Mouse (Mus musculus) megakaryocyte-erythroid progenitor cell, adult 5-6 weeks (primary cell): ENCODE data around the gene Zg16. TPM values are rescaled to one million over a fixed set of nuclear protein-coding genes. Genes with fewer than 3 reads are reported as not detected.

Experiments used
- ATAC-seq: replicated peaks from 2 replicates; pipeline ENCODE4 v1.8.0; 2016; ENCODE audit warnings: mild to moderate bottlenecking, inconsistent platforms; ENCODE audit not compliant: severe bottlenecking, poor library complexity, low FRiP score, low TSS enrichment
- total RNA-seq, 2 experiments: library from RNA; stranded (forward) in 1 of 2; stranded (reverse) in 1 of 2; fragments of 200-1000, 215-1000 nt in 1 of 2; fragments of >200 nt in 1 of 2; fragmentation: Nextera tagmentation in 1 of 2; gene quantifications; 2 replicates each; pipeline ENCODE4 v1.2.3; 2014 to 2017

Zg16 gene
- total RNA-seq, 2 experiments from 2014 or later = 27.8 to 61.9 TPM

DNA sequence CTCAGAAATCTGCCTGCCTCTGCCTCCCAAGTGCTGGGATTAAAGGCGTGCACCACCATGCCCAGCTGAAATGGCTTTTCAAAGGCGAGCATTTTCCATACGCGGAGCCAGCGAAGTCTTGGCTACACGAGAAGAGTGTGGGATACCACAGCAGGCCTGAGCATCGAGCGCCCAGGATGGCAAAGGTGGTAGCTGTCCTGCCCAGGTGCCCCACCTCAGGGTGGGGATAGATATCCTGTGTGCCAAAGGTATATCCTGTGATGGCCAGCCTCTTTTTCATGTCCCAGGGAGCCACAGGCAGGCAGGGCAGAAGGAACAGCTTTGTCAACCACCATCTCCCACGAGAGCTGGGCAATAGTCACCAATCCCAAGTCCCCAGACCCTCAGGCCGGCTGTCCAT is 74.3 kb downstream of the Zg16 start:
- ATAC-seq = no peak

DNA sequence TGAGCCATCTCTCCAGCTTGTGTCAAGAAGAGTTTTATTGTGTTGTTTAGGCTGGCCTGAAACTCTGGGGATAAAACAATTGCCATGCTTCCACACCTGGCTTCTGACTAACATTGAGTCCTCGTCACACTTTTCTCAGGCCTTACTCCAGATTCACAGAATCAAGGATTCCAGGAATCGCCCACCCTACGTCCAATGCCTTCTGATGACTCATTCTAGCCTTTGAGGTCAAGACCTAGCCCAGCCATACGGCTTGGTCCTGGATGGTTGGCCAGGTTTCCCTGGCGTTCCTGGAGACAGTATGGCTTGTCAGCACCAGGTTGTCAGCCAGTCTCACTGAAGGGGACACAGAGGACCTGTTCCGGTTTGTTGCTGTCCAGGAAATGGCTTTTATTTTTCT is 74.8 kb downstream of the Zg16 start:
- ATAC-seq = no peak

DNA sequence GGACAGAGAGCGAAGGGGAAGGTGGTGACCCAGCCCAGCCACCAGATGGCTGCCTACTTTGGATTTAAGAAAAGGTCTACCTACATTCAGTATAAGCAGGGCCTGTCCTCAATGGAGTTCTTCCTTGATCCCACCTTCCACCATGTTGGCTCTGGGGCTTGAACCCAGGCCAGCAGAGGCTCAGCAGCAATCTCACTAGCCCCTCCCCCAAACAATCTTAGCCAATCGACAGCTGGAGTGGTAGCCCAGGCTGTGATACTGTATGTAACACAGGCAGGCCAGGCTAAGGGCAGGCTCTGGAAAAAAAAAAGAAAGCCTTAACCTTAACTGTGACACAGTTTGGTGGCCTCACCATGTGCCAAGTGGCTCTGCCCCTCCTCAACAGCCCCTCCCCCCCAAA is 75.4 kb downstream of the Zg16 start:
- no peak for ATAC-seq

DNA sequence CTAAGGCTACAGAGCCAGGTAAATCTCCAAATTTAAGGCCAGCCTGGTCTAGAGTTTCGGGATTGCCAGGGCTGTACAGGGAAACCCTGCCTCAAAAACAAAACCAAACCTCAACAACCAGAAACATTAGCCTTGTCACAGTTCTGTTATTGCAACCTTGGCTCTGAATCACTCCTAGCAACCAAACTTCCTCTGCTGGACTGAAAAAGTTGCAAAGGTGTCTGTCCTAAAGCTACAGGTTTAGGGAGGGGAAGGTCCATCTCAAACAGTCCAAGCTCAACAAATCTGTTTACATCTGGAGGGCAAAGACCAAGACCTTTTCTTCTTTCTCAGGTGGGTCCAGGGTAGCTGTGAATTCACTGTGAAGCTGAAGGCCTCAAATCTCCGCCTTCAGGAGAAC is 76.1 kb downstream of the Zg16 start:
- ATAC-seq = no peak

DNA sequence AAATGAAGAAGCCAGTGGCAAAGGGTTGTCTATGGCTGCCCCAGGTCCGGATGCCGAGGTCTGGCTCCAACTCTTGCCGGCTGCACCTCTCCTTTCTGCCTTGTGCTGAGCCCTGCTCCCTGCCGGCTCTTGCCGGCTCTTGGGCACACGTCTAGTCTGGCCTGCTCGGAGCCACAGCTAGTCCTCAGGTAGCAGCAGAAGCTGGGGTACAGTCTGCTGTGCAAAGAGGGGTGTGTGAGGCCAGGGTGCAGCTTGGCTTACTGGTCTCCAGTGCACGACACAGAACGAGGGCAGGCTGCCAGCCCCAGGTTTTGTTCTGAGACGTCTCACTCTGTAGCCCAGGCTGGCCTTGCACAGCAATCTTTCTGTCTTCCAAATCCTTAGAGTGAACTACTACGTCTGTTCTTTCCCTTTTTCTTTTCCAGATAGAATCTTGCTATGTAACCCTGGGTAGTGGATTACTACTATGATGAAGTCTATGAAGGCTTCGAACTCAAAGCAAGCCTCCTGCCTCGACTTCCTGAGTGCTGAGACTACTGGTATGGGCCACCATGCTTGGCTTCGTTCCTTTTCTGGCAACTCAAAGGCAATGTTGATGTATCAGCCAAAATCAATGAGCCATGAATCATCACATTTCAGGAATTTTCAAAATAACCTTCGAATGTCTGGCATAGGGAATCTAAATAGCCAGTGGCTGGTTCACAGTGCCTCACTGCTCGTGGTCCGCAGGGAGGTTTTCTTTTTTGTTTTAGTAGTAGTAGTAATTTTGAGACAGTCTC is 77.6 kb downstream of the Zg16 start:
- no peak for ATAC-seq

DNA sequence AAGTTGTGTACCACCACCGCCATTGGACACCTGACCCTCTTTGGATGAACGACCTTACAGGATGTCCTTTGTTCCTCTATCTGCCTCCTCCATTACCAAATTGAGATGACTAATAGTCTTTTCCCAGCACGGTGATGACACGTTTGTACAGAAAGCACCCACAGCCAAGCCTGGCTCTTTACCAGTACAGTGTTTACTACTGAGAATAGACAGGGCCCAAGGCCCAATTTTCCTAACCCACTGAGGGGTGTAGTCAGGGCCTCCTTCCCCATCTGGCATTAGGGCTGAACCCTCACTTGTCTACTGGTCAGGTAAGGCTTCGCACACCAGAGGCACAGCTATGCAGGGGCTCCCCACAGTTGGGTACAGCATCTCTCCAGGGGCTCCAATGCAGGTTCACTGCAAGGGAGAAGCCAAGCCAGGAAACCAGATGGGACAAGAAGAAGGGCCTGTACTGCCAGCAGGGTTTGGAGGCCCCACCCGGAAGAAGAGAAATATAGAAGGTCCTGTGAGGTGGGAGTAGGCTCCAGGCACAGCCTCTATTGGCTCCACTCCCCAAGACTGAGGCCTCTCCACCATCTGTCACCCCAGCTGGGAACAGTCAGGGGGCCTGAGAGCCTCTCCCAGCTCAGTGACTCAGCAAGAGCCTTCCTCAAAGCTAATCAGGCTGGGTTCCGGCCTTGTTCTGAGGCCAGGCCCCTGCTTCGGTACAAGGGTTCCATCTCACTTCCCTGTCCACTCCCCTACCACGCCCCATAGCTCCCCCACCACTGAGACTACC is 78.7 kb downstream of the Zg16 start:
- peak; percentile 82 for ATAC-seq

DNA sequence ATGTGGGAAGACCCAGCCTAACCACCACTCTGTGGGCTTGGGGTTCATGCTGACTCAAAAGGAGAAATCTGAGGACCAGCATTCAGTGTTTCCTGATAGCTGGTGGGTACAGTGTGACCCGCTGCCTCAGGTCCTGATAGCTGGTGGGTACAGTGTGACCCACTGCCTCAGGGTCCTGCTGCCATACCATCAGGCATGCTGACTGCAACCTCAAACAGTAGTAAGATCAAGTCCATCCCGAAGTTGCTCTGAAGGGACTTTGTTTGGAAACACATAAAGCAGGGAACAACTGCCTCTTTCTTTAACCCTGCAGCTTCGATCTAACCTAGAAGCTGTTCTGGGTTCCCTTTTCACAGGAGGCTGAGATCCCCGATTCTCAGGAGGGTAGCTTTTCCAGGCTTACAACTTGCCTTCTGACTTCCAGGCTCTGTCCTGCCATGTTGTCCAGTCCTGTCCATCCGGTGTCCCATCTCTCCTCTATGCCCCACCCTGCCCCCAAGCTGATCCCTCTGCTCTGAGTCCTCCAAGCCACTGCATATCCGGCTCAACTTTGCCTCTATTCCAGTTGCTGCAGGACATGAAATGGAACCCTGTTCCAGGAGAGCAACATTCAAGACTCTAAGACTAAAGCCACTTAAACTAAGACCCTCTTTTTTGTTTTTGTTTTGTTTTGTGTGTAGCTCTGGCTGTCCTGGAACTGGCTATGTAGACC is 79.7 kb downstream of the Zg16 start:
- ATAC-seq = no peak

DNA sequence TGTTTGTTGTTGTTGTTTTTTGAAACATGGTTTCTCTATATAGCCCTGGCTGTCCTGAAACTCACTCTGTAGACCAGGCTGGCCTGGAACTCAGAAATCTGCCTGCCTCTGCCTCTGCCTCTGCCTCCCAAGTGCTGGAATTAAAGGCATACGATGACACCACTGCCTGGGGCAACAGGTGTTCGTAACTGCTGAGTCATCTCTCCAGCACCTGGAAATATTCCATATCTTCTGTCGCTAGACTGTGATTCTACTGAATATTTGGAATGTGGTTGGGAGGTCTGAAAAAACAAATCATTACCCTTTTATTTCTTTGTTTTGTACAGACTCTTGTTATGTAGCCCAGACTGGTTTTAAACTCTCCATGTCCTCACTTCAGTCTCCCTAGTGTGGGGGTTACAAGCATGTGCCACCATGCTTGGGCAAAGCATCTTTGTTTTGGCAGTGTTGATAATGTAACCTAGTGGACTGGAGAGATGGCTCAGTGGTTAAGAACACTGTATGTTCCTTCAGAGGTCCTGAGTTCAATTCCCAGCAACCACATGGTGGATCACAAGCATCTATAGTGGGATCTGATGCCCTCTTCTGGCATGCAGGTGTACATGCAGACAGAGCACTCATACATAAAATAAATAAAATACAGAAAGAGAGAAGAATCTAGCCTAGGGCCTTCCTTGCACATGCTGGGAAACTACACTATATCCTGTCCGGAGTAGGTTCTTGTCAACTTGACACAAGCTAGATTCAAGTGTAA is 82.8 kb downstream of the Zg16 start:
- ATAC-seq = no peak

DNA sequence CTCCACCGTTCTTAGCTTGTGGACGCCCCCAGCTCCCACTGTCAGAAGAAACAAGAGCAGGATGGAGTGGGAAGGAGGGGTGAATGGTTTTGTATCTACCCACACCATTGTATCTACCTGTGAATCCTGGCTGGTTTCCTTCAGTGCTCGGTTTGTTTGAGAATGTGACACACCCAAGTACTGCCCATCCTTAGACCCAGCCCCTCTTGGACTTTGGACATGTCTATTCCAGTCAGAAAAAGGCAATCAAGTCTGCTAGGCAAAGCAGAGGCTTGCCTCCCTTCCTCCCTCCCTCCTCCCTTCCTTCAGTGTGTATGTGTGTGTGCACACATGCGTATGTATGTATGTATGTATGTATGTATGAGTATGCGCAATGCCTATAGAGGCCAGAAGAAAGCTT is 83.5 kb downstream of the Zg16 start:
- ATAC-seq = no peak

Other genes with a start within 250 kb of the Zg16 start
- gene Doc2a, start 239.9 kb downstream of the Zg16 start, total RNA-seq (2014; fragmentation: Nextera tagmentation) = not detected in 2 replicates
- gene Doc2a, start 239.9 kb downstream of the Zg16 start, total RNA-seq (2017) = not detected in 2 replicates
- 51.6 and 123 TPM in 2 replicates for gene Hirip3, start 225.4 kb downstream of the Zg16 start, total RNA-seq (2014; fragmentation: Nextera tagmentation)
- 327 and 333 TPM in 2 replicates for gene Hirip3, start 225.4 kb downstream of the Zg16 start, total RNA-seq (2017)
- 124 and 132 TPM in 2 replicates for gene Ino80e, start 225.0 kb downstream of the Zg16 start, total RNA-seq (2014; fragmentation: Nextera tagmentation)
- gene Ino80e, start 225.0 kb downstream of the Zg16 start, total RNA-seq (2017) = 29.4 and 45.6 TPM in 2 replicates
- gene Taok2, start 202.6 kb downstream of the Zg16 start, total RNA-seq (2014; fragmentation: Nextera tagmentation) = 36.1 and 44.2 TPM in 2 replicates
- 22.1 and 25.1 TPM in 2 replicates for gene Taok2, start 202.6 kb downstream of the Zg16 start, total RNA-seq (2017)
- 22.0 and 27.2 TPM in 2 replicates for gene Tmem219, start 164.4 kb downstream of the Zg16 start, total RNA-seq (2014; fragmentation: Nextera tagmentation)
- 9.2 and 17.9 TPM in 2 replicates for gene Tmem219, start 164.4 kb downstream of the Zg16 start, total RNA-seq (2017)
- gene Kctd13, start 158.4 kb downstream of the Zg16 start, total RNA-seq (2014; fragmentation: Nextera tagmentation) = 14.0 and 18.6 TPM in 2 replicates
- 9.0 and 22.1 TPM in 2 replicates for gene Kctd13, start 158.4 kb downstream of the Zg16 start, total RNA-seq (2017)
- not detected in 2 replicates for gene Asphd1, start 137.7 kb downstream of the Zg16 start, total RNA-seq (2014; fragmentation: Nextera tagmentation)
- not detected in 2 replicates for gene Asphd1, start 137.7 kb downstream of the Zg16 start, total RNA-seq (2017)
- 3.2 and 4.4 TPM in 2 replicates for gene Sez6l2, start 136.8 kb downstream of the Zg16 start, total RNA-seq (2014; fragmentation: Nextera tagmentation)
- 0.76 TPM in 1 of 2 replicates, not detected in the other for gene Sez6l2, start 136.8 kb downstream of the Zg16 start, total RNA-seq (2017)
- gene Cdipt, start 111.4 kb downstream of the Zg16 start, total RNA-seq (2014; fragmentation: Nextera tagmentation) = 61.3 and 70.2 TPM in 2 replicates
- 31.8 and 49.8 TPM in 2 replicates for gene Cdipt, start 111.4 kb downstream of the Zg16 start, total RNA-seq (2017)
- not detected in 2 replicates for gene Cdiptos, start 111.2 kb downstream of the Zg16 start, total RNA-seq (2014; fragmentation: Nextera tagmentation)
- 0.23 TPM in 1 of 2 replicates, not detected in the other for gene Cdiptos, start 111.2 kb downstream of the Zg16 start, total RNA-seq (2017)
- 5.6 and 7.9 TPM in 2 replicates for gene Mvp, start 72.7 kb downstream of the Zg16 start, total RNA-seq (2014; fragmentation: Nextera tagmentation)
- 13.5 and 19.7 TPM in 2 replicates for gene Mvp, start 72.7 kb downstream of the Zg16 start, total RNA-seq (2017)
- gene Pagr1b, start 70.8 kb downstream of the Zg16 start, total RNA-seq (2014; fragmentation: Nextera tagmentation) = 0.66 TPM in 1 of 2 replicates, not detected in the other
- gene Pagr1b, start 70.8 kb downstream of the Zg16 start, total RNA-seq (2017) = 4.5 and 8.7 TPM in 2 replicates
- gene Pagr1a, start 70.0 kb downstream of the Zg16 start, total RNA-seq (2014; fragmentation: Nextera tagmentation) = 62.5 and 66.9 TPM in 2 replicates
- gene Pagr1a, start 70.0 kb downstream of the Zg16 start, total RNA-seq (2017) = 24.5 TPM in 1 of 2 replicates, not detected in the other
- 0.47 and 3.3 TPM in 2 replicates for gene Gm42742, start 66.2 kb downstream of the Zg16 start, total RNA-seq (2014; fragmentation: Nextera tagmentation)
- gene Gm42742, start 66.2 kb downstream of the Zg16 start, total RNA-seq (2017) = 22.6 TPM in 1 of 2 replicates, not detected in the other
- 0.74 and 2.0 TPM in 2 replicates for gene Prrt2, start 66.1 kb downstream of the Zg16 start, total RNA-seq (2014; fragmentation: Nextera tagmentation)
- gene Prrt2, start 66.1 kb downstream of the Zg16 start, total RNA-seq (2017) = 0.80 and 2.3 TPM in 2 replicates
- 256 and 270 TPM in 2 replicates for gene Maz, start 60.3 kb downstream of the Zg16 start, total RNA-seq (2014; fragmentation: Nextera tagmentation)
- 54.2 and 70.0 TPM in 2 replicates for gene Maz, start 60.3 kb downstream of the Zg16 start, total RNA-seq (2017)
- gene Kif22, start 44.9 kb downstream of the Zg16 start, total RNA-seq (2014; fragmentation: Nextera tagmentation) = 68.1 and 120 TPM in 2 replicates
- gene Kif22, start 44.9 kb downstream of the Zg16 start, total RNA-seq (2017) = 56.1 and 67.7 TPM in 2 replicates
- 17.6 and 18.5 TPM in 2 replicates for gene AI467606, start 4.0 kb upstream of the Zg16 start, total RNA-seq (2014; fragmentation: Nextera tagmentation)
- gene AI467606, start 4.0 kb upstream of the Zg16 start, total RNA-seq (2017) = 14.2 and 17.9 TPM in 2 replicates
- gene Qprt, start 34.9 kb upstream of the Zg16 start, total RNA-seq (2014; fragmentation: Nextera tagmentation) = 4.4 and 8.2 TPM in 2 replicates
- gene Qprt, start 34.9 kb upstream of the Zg16 start, total RNA-seq (2017) = 1.7 and 5.3 TPM in 2 replicates
- gene Spn, start 50.5 kb upstream of the Zg16 start, total RNA-seq (2014; fragmentation: Nextera tagmentation) = 134 and 142 TPM in 2 replicates
- gene Spn, start 50.5 kb upstream of the Zg16 start, total RNA-seq (2017) = 294 and 351 TPM in 2 replicates
- 49.6 and 54.8 TPM in 2 replicates for gene Cd2bp2, start 108.7 kb upstream of the Zg16 start, total RNA-seq (2014; fragmentation: Nextera tagmentation)
- 51.8 and 63.3 TPM in 2 replicates for gene Cd2bp2, start 108.7 kb upstream of the Zg16 start, total RNA-seq (2017)
- gene Tbc1d10b, start 121.1 kb upstream of the Zg16 start, total RNA-seq (2014; fragmentation: Nextera tagmentation) = 25.5 and 35.8 TPM in 2 replicates
- gene Tbc1d10b, start 121.1 kb upstream of the Zg16 start, total RNA-seq (2017) = 23.9 and 41.0 TPM in 2 replicates
- gene Mylpf, start 121.6 kb upstream of the Zg16 start, total RNA-seq (2014; fragmentation: Nextera tagmentation) = 36.1 and 48.6 TPM in 2 replicates
- 22.2 and 30.8 TPM in 2 replicates for gene Mylpf, start 121.6 kb upstream of the Zg16 start, total RNA-seq (2017)
- gene Zfp553, start 145.7 kb upstream of the Zg16 start, total RNA-seq (2014; fragmentation: Nextera tagmentation) = 17.0 and 18.3 TPM in 2 replicates
- gene Zfp553, start 145.7 kb upstream of the Zg16 start, total RNA-seq (2017) = 22.7 and 31.7 TPM in 2 replicates
- gene Sept1, start 145.8 kb upstream of the Zg16 start, total RNA-seq (2014; fragmentation: Nextera tagmentation) = 41.3 and 47.7 TPM in 2 replicates
- gene Sept1, start 145.8 kb upstream of the Zg16 start, total RNA-seq (2017) = 24.8 and 25.5 TPM in 2 replicates
- 15.1 and 16.6 TPM in 2 replicates for gene Zfp771, start 156.9 kb upstream of the Zg16 start, total RNA-seq (2014; fragmentation: Nextera tagmentation)
- 13.6 and 14.1 TPM in 2 replicates for gene Zfp771, start 156.9 kb upstream of the Zg16 start, total RNA-seq (2017)
- gene Dctpp1, start 173.4 kb upstream of the Zg16 start, total RNA-seq (2014; fragmentation: Nextera tagmentation) = 61.0 and 138 TPM in 2 replicates
- gene Dctpp1, start 173.4 kb upstream of the Zg16 start, total RNA-seq (2017) = 44.5 and 48.2 TPM in 2 replicates
- 61.7 and 74.2 TPM in 2 replicates for gene Sephs2, start 186.7 kb upstream of the Zg16 start, total RNA-seq (2014; fragmentation: Nextera tagmentation)
- 115 and 130 TPM in 2 replicates for gene Sephs2, start 186.7 kb upstream of the Zg16 start, total RNA-seq (2017)
- gene Itgal, start 208.9 kb upstream of the Zg16 start, total RNA-seq (2014; fragmentation: Nextera tagmentation) = 5.5 and 11.4 TPM in 2 replicates
- gene Itgal, start 208.9 kb upstream of the Zg16 start, total RNA-seq (2017) = 2.6 and 4.6 TPM in 2 replicates